Mouse (Mus musculus): Measurements from ENCODE around the gene Psmb3. TPM values are rescaled to one million over a fixed set of nuclear protein-coding genes. Genes with fewer than 3 reads are reported as not detected.

Psmb3 gene
- total and polyA plus RNA-seq, 3 experiments, result 648 to 914 TPM; not detected in 1

DNA sequence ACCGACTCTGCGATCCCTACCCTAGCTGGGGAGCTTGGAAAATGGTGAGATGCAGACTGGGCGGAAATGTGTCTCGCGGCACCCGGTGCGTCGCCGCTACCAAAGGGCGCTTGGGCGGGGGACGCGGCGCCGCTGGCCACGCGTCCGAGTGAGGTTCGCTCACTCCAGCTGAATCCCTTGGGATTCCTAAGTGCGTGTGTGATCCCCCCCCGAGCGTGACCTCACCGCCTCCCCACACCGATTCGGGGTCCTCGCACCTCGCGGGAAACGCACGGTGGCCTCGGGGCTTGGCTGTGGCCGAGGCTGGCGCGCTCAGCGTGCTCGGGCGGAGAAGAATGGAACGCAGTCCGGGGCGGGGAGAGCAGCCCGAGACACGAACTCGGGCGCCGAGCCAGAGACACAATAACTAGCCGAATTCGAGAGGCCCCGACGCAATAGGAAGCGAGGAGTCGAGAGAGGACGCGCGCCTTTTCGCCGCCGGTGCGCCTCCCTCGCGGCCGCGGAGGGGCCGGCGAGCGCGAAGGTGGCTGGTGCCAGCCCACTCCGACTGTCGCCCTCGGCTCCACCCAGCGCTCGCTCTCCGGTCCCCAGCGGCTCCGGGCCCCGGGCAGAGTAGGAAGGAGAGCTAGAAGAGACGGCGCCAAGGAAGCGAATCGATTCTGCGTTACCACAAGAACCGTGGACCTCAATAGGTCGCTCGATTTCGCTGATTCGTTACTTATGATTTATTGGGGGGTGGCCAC is 3.0 kb upstream of the Psmb3 start, which contains the start of gene Pcgf2 (continued):
- TF ChIP-seq GABPA (IDR thresholded peaks at IDR 0.05; ENCODE audit: low read depth, low read length) (no peak), SMC3 (IDR thresholded peaks at IDR 0.05; ENCODE audit: low read depth, low read length) (no peak), SIN3A (IDR thresholded peaks at IDR 0.05; ENCODE audit: low read length) (no peak; the same call in 1 of the 2 replicates), TBP (IDR thresholded peaks at IDR 0.05; ENCODE audit: low read depth, low read length) (peak; percentile 88), NELFE (IDR thresholded peaks at IDR 0.05; ENCODE audit: low read depth, low read length) (peak; percentile 63)

GRCm38 (mm10) chr11:97700746-97701580 is 2.2 kb upstream of the Psmb3 start:
- H3K9me3 ChIP-seq (replicated peaks; ENCODE audit: insufficient read depth, low read length), result no peaks in the 10 kb centered on the region
- peaks cover 0 to 12% of the 10 kb centered on the region in 2 experiments; a peak in 2 of 4 replicates for H3K36me3 ChIP-seq (ENCODE audit: control insufficient read depth in 1 of 2, insufficient read depth in 2 of 2, low read length in 2 of 2)
- no peaks in the 10 kb centered on the region for H3K27me3 ChIP-seq (ENCODE audit: control insufficient read depth in 1 of 2, insufficient read depth in 2 of 2, low read length in 2 of 2)
- peaks cover 0 to 19% of the 10 kb centered on the region in 2 experiments; a peak in 3 of 4 replicates for H3K4me1 ChIP-seq (ENCODE audit: control insufficient read depth in 1 of 2, insufficient read depth in 2 of 2, low read length in 2 of 2)
- DNase-seq (ENCODE audit: low read depth, low spot score), result peak; percentile 76
- H3K4me3 ChIP-seq (ENCODE audit: control insufficient read depth in 1 of 2, insufficient read depth in 1 of 2, low read depth in 2 of 2, low read length in 2 of 2), result peak overlapping the region; percentile 56 to 94
- H3K9ac ChIP-seq (ENCODE audit: control insufficient read depth, low read depth, low read length, poor library complexity, severe bottlenecking), result peak overlapping the region; percentile 83
- TF ChIP-seq MYC (IDR thresholded peaks at IDR 0.05; ENCODE audit: low read depth, low read length) (0 out of 2 replicates have a peak, but pooled peaks have one; percentile 5), TBP (IDR thresholded peaks at IDR 0.05; ENCODE audit: low read depth, low read length) (0 out of 2 replicates have a peak, but pooled peaks have one; percentile 2), POLR2AphosphoS5 (IDR thresholded peaks at IDR 0.05; ENCODE audit: borderline replicate concordance, low read depth, low read length) (no peak), GATA1 (IDR thresholded peaks at IDR 0.05; ENCODE audit: low read depth, low read length) (0 out of 2 replicates have a peak, but pooled peaks have one; percentile 39), USF2 (IDR thresholded peaks at IDR 0.05; ENCODE audit: borderline replicate concordance in 1 of 2, insufficient read depth in 1 of 2, low read depth in 1 of 2, low read length in 2 of 2) (no peak), SMC3 (IDR thresholded peaks at IDR 0.05; ENCODE audit: low read depth, low read length) (no peak), KAT2A (conservative IDR thresholded peaks at IDR 0.05; ENCODE audit: low read depth, low read length) (no peak), CHD2 (IDR thresholded peaks at IDR 0.05; ENCODE audit: low read length) (no peak), ZMIZ1 (IDR thresholded peaks at IDR 0.05; ENCODE audit: low read depth, low read length) (no peak), SIN3A (IDR thresholded peaks at IDR 0.05; ENCODE audit: low read length) (peak; percentile 51; the same call in 1 of the 2 replicates), NRF1 (IDR thresholded peaks at IDR 0.05; ENCODE audit: insufficient read depth, low read depth, low read length, poor library complexity, severe bottlenecking) (no peak)
- peak overlapping the region; percentile 66; the same call in 1 of the 2 replicates for H3K27ac ChIP-seq (ENCODE audit: control insufficient read depth, low read depth, low read length)
- peaks cover 31% of the 10 kb centered on the region for H3K79me2 ChIP-seq (ENCODE audit: control insufficient read depth, insufficient read depth, low read length, poor library complexity)

Data from MEL (cell line).